Mouse (Mus musculus) testis, adult 2 months (tissue): Measurements from ENCODE around the gene Nelfa. TPM values are rescaled to one million over a fixed set of nuclear protein-coding genes. Genes with fewer than 3 reads are reported as not detected.

Experiments used
- H3K27ac ChIP-seq: fragments of 200-500 bp; 2 replicates; pipeline ENCODE4 v1.5.1; 2012; ENCODE audit warnings: low read depth, low read length; ENCODE audit not compliant: control insufficient read depth, insufficient read depth
- H3K27me3 ChIP-seq: fragments of 200-500 bp; 2 replicates; pipeline ENCODE4 v1.6.1; 2012; ENCODE audit warnings: mild to moderate bottlenecking, low read length, moderate library complexity; ENCODE audit not compliant: control insufficient read depth, insufficient read depth
- H3K36me3 ChIP-seq: fragments of 200-500 bp; 2 replicates; pipeline ENCODE4 v1.6.1; 2012; ENCODE audit warnings: mild to moderate bottlenecking, low read length; ENCODE audit not compliant: control insufficient read depth, insufficient read depth
- H3K4me1 ChIP-seq: fragments of 200-500 bp; 2 replicates; pipeline ENCODE4 v1.6.1; 2012; ENCODE audit warnings: low read length; ENCODE audit not compliant: control insufficient read depth, insufficient read depth
- H3K4me3 ChIP-seq: fragments of 200-500 bp; 2 replicates; pipeline ENCODE4 v1.5.1; 2012; ENCODE audit warnings: low read depth, mild to moderate bottlenecking, low read length, moderate library complexity, mixed read lengths; ENCODE audit not compliant: control insufficient read depth
- CTCF ChIP-seq: fragments of 200-500 bp; IDR thresholded peaks from 2 replicates; pipeline ENCODE4 v1.5.1; 2012; ENCODE audit warnings: low read depth, mild to moderate bottlenecking, inconsistent platforms, low read length, moderate library complexity; ENCODE audit not compliant: control insufficient read depth, insufficient read depth, insufficient replicate concordance
- POLR2A ChIP-seq: fragments of 200-500 bp; IDR thresholded peaks from 2 replicates; pipeline ENCODE4 v1.6.1; 2012; ENCODE audit warnings: low read depth, mild to moderate bottlenecking, inconsistent platforms, low read length, moderate library complexity; ENCODE audit not compliant: control insufficient read depth
- polyA plus RNA-seq: library from polyadenylated mRNA; depleted of rRNA; stranded (reverse); fragments of >200 nt; gene quantifications from 2 replicates; pipeline ENCODE4 v1.2.3, GENCODE M21; 2012; rRNA removed

Nelfa gene
- 33.4 and 38.7 TPM in 2 replicates for polyA plus RNA-seq

GRCm38 (mm10) chr5:33936120-33936707 lies at the start of gene Nelfa:
Gene Nelfa (minus strand): TSS chr5:33936413.
- peaks cover 2% of the 10 kb centered on the region; the same call in 1 of the 2 replicates for H3K4me1 ChIP-seq
- peak within 1 kb of the TSS; percentile 95 for H3K27ac ChIP-seq
- no peaks in the 10 kb centered on the region; the same call in 1 of the 2 replicates for H3K36me3 ChIP-seq
- H3K27me3 ChIP-seq = no peaks in the 10 kb centered on the region
- TF ChIP-seq POLR2A = peak; percentile 89
- 0 out of 2 replicates have a peak, but pooled peaks have one; percentile 8 for TF ChIP-seq CTCF
- H3K4me3 ChIP-seq = peak within 1 kb of the TSS; percentile 96

GRCm38 (mm10) chr5:33983309-33984121 lies 47.3 kb upstream of the Nelfa start, which contains the start of gene Gm1673:
Gene Gm1673 (plus strand): TSS chr5:33983433.
- TF ChIP-seq CTCF = no peak
- peak; percentile 26 for TF ChIP-seq POLR2A
- Histone ChIP-seq H3K27ac (peak within 1 kb of the TSS; percentile 65), H3K4me3 (peak within 1 kb of the TSS; percentile 92), H3K36me3 (no peaks in the 10 kb centered on the region), H3K27me3 (no peaks in the 10 kb centered on the region), H3K4me1 (peaks cover 10% of the 10 kb centered on the region)

GRCm38 (mm10) chr5:33982731-33983259 lies 46.6 kb upstream of the Nelfa start:
- Histone ChIP-seq H3K27ac (peak overlapping the region; percentile 65), H3K27me3 (no peaks in the 10 kb centered on the region), H3K36me3 (no peaks in the 10 kb centered on the region), H3K4me3 (peak overlapping the region; percentile 92), H3K4me1 (peaks cover 10% of the 10 kb centered on the region)
- TF ChIP-seq CTCF = no peak
- no peak for TF ChIP-seq POLR2A

- TF ChIP-seq CTCF (no peak), POLR2A (no peak)
- Histone ChIP-seq H3K4me1 (no peaks in the 10 kb centered on the region), H3K4me3 (no peak overlapping the region), H3K27me3 (no peaks in the 10 kb centered on the region), H3K27ac (no peak overlapping the region), H3K36me3 (no peaks in the 10 kb centered on the region)
Observed at GRCm38 (mm10) chr5:33976267-33976666, 40.1 kb upstream of the Nelfa start.

- TF ChIP-seq CTCF (no peak), POLR2A (no peak)
- Histone ChIP-seq H3K36me3 (no peaks in the 10 kb centered on the region), H3K4me1 (no peaks in the 10 kb centered on the region), H3K27ac (no peak overlapping the region), H3K27me3 (no peaks in the 10 kb centered on the region), H3K4me3 (no peak overlapping the region)
Observed at GRCm38 (mm10) chr5:33974736-33975135, 38.5 kb upstream of the Nelfa start.

- TF ChIP-seq POLR2A = no peak
- TF ChIP-seq CTCF = no peak
- no peaks in the 10 kb centered on the region for H3K36me3 ChIP-seq
- no peaks in the 10 kb centered on the region for H3K4me1 ChIP-seq
- H3K4me3 ChIP-seq = no peak overlapping the region
- peak overlapping the region; percentile 69 for H3K27ac ChIP-seq
- H3K27me3 ChIP-seq = no peaks in the 10 kb centered on the region
Observed at GRCm38 (mm10) chr5:33959382-33959781, 23.2 kb upstream of the Nelfa start.

- no peak overlapping the region for H3K4me3 ChIP-seq
Observed at GRCm38 (mm10) chr5:33955868-33956267, 19.7 kb upstream of the Nelfa start.

More at GRCm38 (mm10) chr5:33955868-33956267, 19.7 kb upstream of the Nelfa start:
- no peaks in the 10 kb centered on the region for H3K27me3 ChIP-seq
- TF ChIP-seq POLR2A (no peak), CTCF (no peak)
- H3K27ac ChIP-seq = no peak overlapping the region
- H3K36me3 ChIP-seq = no peaks in the 10 kb centered on the region
- H3K4me1 ChIP-seq = no peaks in the 10 kb centered on the region
